Mouse (Mus musculus) thymus, adult 2 months (tissue): ENCODE results near the gene Gm20696. TPM values are rescaled to one million over a fixed set of nuclear protein-coding genes. Genes with fewer than 3 reads are reported as not detected.

Source experiments
- DNase-seq: peaks from one replicate; pipeline ENCODE4 v3.0.0; 2021
- H3K27ac ChIP-seq: fragments of 200-500 bp; 2 replicates; pipeline ENCODE4 v1.5.1; 2012; ENCODE audit warnings: low read length, control low read depth; ENCODE audit not compliant: control insufficient read depth, insufficient read depth
- H3K27me3 ChIP-seq: fragments of 200-500 bp; 2 replicates; pipeline ENCODE4 v1.6.1; 2012; ENCODE audit warnings: mild to moderate bottlenecking, low read length, moderate library complexity, mixed read lengths; ENCODE audit not compliant: control insufficient read depth, insufficient read depth
- H3K36me3 ChIP-seq: fragments of 200-500 bp; 2 replicates; pipeline ENCODE4 v1.6.1; 2012; ENCODE audit warnings: mild to moderate bottlenecking, low read length, moderate library complexity; ENCODE audit not compliant: control insufficient read depth, insufficient read depth
- H3K4me1 ChIP-seq: fragments of 200-500 bp; replicated peaks from 2 replicates; pipeline ENCODE4 v1.6.1; 2012; ENCODE audit warnings: low read length; ENCODE audit not compliant: control insufficient read depth, insufficient read depth
- H3K4me3 ChIP-seq: fragments of 200-500 bp; 2 replicates; pipeline ENCODE4 v1.5.1; 2012; ENCODE audit warnings: mild to moderate bottlenecking, low read length, control low read depth, moderate library complexity; ENCODE audit not compliant: control insufficient read depth, insufficient read depth
- CTCF ChIP-seq: fragments of 200-500 bp; IDR thresholded peaks from 2 replicates; pipeline ENCODE4 v1.5.1; 2012; ENCODE audit warnings: mild to moderate bottlenecking, control low read depth, low read length, moderate library complexity, borderline replicate concordance; ENCODE audit not compliant: control insufficient read depth, poor library complexity, insufficient read depth; ENCODE audit errors: extremely low read depth
- POLR2A ChIP-seq: fragments of 200-500 bp; IDR thresholded peaks from 2 replicates; pipeline ENCODE4 v1.6.1; 2012; ENCODE audit warnings: mild to moderate bottlenecking, low read length, control low read depth, moderate library complexity; ENCODE audit not compliant: control insufficient read depth, poor library complexity, insufficient read depth; ENCODE audit errors: extremely low read depth
- WGBS: fragments of 180-500 bp; shearing (Covaris S2); methylation state at CpG from one replicate; pipeline ENCODE4 v1.1.7; 2018; 5-methylcytosine and 5-hydroxymethylcytosine counted together
- polyA plus RNA-seq: library from polyadenylated mRNA; depleted of rRNA; stranded (reverse); fragments of >200 nt; gene quantifications from 2 replicates; pipeline ENCODE4 v1.2.3, GENCODE M21; 2012

Gm20696 gene
- polyA plus RNA-seq, 1 experiment = 3.3 TPM

- no peak for DNase-seq
- no peaks in the 10 kb centered on the region; the same call in 1 of the 2 replicates for H3K4me1 ChIP-seq
- no peaks in the 10 kb centered on the region for H3K27me3 ChIP-seq
- H3K27ac ChIP-seq = no peak overlapping the region
- TF ChIP-seq POLR2A = no peak
- no peak for TF ChIP-seq CTCF
- H3K36me3 ChIP-seq = no peaks in the 10 kb centered on the region
- H3K4me3 ChIP-seq = no peak overlapping the region
- 96% methylated on average over 6 of the region's 6 CpGs for whole genome bisulfite sequencing
These were observed 338.5 kb downstream of the Gm20696 start for GRCm38 (mm10) chr6:99328146-99328545.

GRCm38 (mm10) chr6:99327721-99328120 is 338.9 kb downstream of the Gm20696 start:
- Histone ChIP-seq H3K4me1 (no peaks in the 10 kb centered on the region; the same call in none of the 2 replicates), H3K27me3 (no peaks in the 10 kb centered on the region), H3K27ac (no peak overlapping the region), H3K36me3 (no peaks in the 10 kb centered on the region), H3K4me3 (no peak overlapping the region)
- 95% methylated on average over 11 of the region's 11 CpGs for WGBS
- no peak for DNase-seq
- TF ChIP-seq CTCF = no peak
- no peak for TF ChIP-seq POLR2A

- no peak for DNase-seq
- H3K27ac ChIP-seq = no peak overlapping the region
- H3K4me3 ChIP-seq = no peak overlapping the region
- WGBS = 90% methylated on average over 2 of the region's 2 CpGs
- no peaks in the 10 kb centered on the region; the same call in none of the 2 replicates for H3K4me1 ChIP-seq
- no peaks in the 10 kb centered on the region for H3K36me3 ChIP-seq
- TF ChIP-seq POLR2A (no peak), CTCF (no peak)
- no peaks in the 10 kb centered on the region for H3K27me3 ChIP-seq
These were observed 340.7 kb downstream of the Gm20696 start for GRCm38 (mm10) chr6:99325881-99326280.

- H3K27me3 ChIP-seq = no peaks in the 10 kb centered on the region
- no peaks in the 10 kb centered on the region; the same call in none of the 2 replicates for H3K4me1 ChIP-seq
- H3K36me3 ChIP-seq = no peaks in the 10 kb centered on the region
- no peak for DNase-seq
- WGBS = 97% methylated on average over 5 of the region's 5 CpGs
- TF ChIP-seq POLR2A (no peak), CTCF (no peak)
- H3K27ac ChIP-seq = no peak overlapping the region
- H3K4me3 ChIP-seq = no peak overlapping the region
These were observed 341.1 kb downstream of the Gm20696 start for GRCm38 (mm10) chr6:99325461-99325860.

- no peaks in the 10 kb centered on the region for H3K27me3 ChIP-seq
- TF ChIP-seq POLR2A (no peak), CTCF (no peak)
- DNase-seq = no peak
- H3K4me1 ChIP-seq = peaks cover 5% of the 10 kb centered on the region; the same call in 1 of the 2 replicates
- no peaks in the 10 kb centered on the region for H3K36me3 ChIP-seq
- 57% methylated on average over 8 of the region's 8 CpGs for WGBS
- no peak overlapping the region for H3K4me3 ChIP-seq
- H3K27ac ChIP-seq = no peak overlapping the region
These were observed 344.3 kb downstream of the Gm20696 start for GRCm38 (mm10) chr6:99322132-99322904.

DNA sequence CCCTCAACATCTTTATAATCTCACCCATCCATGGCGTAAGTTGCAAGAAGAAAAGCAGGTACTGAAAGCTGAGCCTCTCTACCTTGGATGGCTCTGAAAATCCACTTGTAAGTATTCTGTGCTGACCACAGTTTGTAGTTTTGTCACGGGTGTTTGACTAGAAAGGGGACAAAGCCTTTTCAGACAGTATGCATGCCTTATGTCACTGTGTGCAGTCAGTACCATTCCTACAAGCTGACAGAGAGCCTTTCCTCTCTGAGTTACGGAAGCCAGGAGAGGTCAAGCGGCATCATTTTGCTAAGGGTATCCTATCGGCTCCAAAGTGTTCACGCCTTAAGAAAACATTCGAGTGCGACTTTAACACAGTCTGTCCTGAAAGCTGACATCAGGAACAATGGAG is 346.2 kb downstream of the Gm20696 start:
- Histone ChIP-seq H3K27ac (no peak overlapping the region), H3K27me3 (no peaks in the 10 kb centered on the region), H3K36me3 (no peaks in the 10 kb centered on the region), H3K4me1 (peaks cover 5% of the 10 kb centered on the region; the same call in 1 of the 2 replicates), H3K4me3 (no peak overlapping the region)
- 95% methylated on average over 8 of the region's 8 CpGs for WGBS
- no peak for TF ChIP-seq POLR2A
- no peak for TF ChIP-seq CTCF
- DNase-seq = no peak
